Mouse (Mus musculus) adrenal gland, postnatal 14 days (tissue): ENCODE results near the gene Fstl5. TPM values are rescaled to one million over a fixed set of nuclear protein-coding genes. Genes with fewer than 3 reads are reported as not detected.
A peak's percentile ranks its signal among the peaks of the same experiment; 100 is the strongest.

Experiments used
- DNase-seq: peaks from one replicate; pipeline ENCODE4 v3.0.0; 2021; ENCODE audit warnings: mixed read lengths
- total RNA-seq: library from RNA; stranded (reverse); gene quantifications from 2 replicates; pipeline ENCODE4 v1.2.3, GENCODE M21; 2021

Gene Fstl5
- total RNA-seq, 1 experiment from 2014 or later = 6.0 TPM

- DNase-seq = peak; percentile 44
Observed at GRCm38 (mm10) chr3:76507891-76508290, 433.8 kb downstream of the Fstl5 start.

GRCm38 (mm10) chr3:76508811-76509210 lies 434.7 kb downstream of the Fstl5 start:
- DNase-seq = peak; percentile 18

- no peak for DNase-seq
Observed at GRCm38 (mm10) chr3:76567346-76567745, 493.3 kb downstream of the Fstl5 start.

DNA sequence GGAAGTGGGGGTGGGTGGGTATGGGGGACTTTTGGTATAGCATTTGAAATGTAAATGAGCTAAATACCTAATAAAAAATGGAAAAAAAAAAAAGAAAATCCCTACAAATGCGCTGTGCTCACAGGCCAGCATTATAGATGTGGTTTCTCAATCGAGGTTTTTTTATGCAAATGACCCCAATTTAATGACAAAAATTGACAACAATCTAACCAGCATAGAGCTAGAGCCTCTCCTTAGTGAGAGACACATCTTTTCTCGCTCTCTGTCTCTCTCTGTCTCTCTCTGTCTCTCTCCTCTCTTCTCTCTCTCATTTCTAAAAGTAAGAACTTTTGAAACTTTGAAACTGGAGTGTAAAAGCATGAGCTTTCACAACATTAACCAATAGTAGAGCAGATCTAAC lies 498.4 kb downstream of the Fstl5 start:
- DNase-seq = no peak

GRCm38 (mm10) chr3:76572920-76573541 lies 499.0 kb downstream of the Fstl5 start:
- DNase-seq = no peak

- DNase-seq = no peak
Observed at GRCm38 (mm10) chr3:76593148-76593547, 519.1 kb downstream of the Fstl5 start.

GRCm38 (mm10) chr3:76620044-76620443 lies 546.0 kb downstream of the Fstl5 start:
- no peak for DNase-seq

DNA sequence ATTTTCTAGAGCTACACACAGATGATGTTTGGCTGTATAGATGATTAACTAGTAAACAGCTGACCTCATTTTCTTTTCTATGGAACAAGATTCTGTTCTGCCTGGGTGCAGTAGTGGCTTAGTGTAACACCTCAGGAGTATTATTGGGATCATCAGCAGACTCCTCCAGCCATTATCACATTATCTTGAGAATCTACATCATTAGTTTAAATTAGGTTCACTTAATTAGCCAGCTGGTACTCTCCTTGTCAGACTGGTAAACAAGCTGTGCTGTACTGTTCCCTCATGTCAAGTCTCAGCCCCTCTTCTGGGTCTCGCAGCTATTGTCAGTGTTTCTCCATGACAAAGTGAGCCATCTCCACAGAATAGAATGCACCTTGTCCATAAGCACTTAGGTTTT lies 580.2 kb downstream of the Fstl5 start:
- no peak for DNase-seq

GRCm38 (mm10) chr3:76670859-76671258 lies 596.8 kb downstream of the Fstl5 start:
- no peak for DNase-seq

- no peak for DNase-seq
Observed at GRCm38 (mm10) chr3:76676006-76676405, 601.9 kb downstream of the Fstl5 start.

GRCm38 (mm10) chr3:76679853-76680545 lies 605.9 kb downstream of the Fstl5 start:
- DNase-seq = no peak

DNA sequence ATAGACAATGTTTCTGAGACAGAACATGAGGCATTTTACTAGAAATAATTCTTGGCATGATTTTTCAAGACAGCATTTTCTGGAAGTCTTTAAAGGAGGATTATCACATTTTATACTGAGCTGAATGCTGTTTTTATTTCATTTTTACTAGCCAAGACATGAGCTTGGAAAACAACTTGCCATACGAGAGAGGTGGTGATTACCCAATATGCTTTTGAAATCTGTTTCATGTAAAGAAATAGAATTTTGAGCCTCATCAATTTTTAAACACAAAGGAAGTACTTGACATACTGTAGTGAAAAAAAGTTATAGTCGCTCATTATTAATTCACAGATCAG lies 606.4 kb downstream of the Fstl5 start:
- DNase-seq = no peak

- DNase-seq = no peak
Observed at GRCm38 (mm10) chr3:76697134-76697629, 623.1 kb downstream of the Fstl5 start.

DNA sequence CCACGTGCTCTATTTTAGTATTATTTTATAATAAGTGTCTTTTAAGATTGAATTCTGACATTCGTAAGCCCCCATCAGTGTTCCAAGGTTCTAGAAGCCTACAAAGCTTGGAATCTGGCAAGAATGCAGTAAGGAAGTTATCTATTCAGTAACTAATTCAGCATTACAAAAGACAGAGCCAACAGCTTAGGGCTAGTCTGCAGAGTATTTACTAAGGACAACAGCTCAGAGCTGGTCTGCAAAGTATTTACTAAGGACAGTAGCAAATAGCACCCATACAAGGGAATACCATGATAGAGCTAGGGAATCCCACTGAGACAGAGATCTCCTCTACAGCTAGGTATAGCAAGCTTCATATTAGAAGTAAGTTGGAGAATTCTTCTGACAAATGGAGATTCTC lies 665.2 kb downstream of the Fstl5 start:
- no peak for DNase-seq

Other genes starting within 250 kb of the Fstl5 start
- 71.0 and 75.4 TPM in 2 replicates for gene Golim4, start 117.3 kb upstream of the Fstl5 start, total RNA-seq